Mouse (Mus musculus): ENCODE measurements around the gene Cyp2b19.
"Not testable (repeated sequence)": the region's sequence is repeated elsewhere in the genome, so short reads cannot be mapped to it uniquely, and the experiment has no call there.

The Cyp2b19 gene

DNA sequence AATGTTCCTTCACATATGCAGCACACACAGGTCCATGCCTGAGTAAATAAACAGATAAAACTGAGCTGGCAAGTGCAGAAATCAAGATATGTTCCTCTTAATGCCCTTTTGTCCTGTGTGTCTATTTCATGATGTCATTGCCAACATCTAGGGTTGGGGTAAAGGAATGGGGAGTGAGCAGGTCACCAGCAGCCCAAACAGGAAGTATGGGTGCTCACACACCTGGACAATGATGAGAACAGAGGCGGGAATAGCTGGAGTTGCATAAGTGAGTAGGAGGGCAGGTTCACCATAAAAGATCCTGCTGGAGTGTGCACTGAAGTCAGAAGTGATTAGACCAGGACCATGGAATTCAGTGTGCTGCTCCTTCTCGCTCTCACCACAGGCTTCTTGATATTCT, at the start of gene Cyp2b19:
TSS of gene Cyp2b19 (plus strand) at position 301 of the 400 bp plus-strand sequence.
- no peak for DNase-seq (ENCODE audit: low spot score)

GRCm38 (mm10) chr7:26711061-26711460, 45.9 kb upstream of the Cyp2b19 start:
- DNase-seq (ENCODE audit: low spot score) = no peak

DNA sequence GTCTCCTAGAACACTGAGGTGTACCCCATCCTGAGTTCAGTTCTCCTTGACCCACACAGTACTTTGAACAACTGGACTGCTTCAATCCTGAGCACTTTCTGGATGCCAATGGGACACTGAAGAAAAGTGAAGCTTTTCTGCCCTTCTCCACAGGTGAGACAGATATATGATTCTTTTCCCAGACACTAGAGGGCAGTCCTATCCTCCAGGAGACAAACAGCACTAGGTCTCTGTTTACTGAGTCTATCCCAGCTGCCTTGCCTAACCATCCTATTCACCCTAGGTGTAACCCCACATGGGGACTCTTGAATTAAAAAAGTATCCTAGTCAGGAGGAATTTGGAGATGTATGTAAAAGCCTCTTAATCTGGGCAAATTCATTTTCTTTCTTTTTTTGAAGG, 18.0 kb upstream of the Cyp2b19 start:
- DNase-seq (ENCODE audit: low spot score) = no peak

GRCm38 (mm10) chr7:26743948-26744347, 13.0 kb upstream of the Cyp2b19 start:
- no peak for DNase-seq (ENCODE audit: low spot score)

DNA sequence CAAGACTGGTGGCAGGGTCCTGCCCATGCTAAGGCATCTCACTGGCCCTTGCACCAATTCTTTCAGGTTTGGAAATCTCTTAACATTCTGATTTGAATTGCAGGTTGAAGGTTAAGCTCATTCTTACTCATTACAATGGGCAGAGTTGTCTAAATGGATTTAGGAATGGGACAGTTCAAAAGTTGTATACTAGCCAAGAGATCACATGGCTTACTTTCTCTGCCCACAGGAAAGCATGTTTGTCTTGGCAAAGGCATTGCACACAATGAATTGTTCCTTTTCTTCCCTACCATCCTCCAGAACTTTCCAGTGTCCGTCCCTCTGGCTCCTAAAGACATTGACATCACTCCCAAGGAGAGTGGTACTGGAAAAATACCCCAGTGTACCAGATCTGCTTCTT, 11.5 kb upstream of the Cyp2b19 start:
- DNase-seq (ENCODE audit: low spot score) = no peak

DNA sequence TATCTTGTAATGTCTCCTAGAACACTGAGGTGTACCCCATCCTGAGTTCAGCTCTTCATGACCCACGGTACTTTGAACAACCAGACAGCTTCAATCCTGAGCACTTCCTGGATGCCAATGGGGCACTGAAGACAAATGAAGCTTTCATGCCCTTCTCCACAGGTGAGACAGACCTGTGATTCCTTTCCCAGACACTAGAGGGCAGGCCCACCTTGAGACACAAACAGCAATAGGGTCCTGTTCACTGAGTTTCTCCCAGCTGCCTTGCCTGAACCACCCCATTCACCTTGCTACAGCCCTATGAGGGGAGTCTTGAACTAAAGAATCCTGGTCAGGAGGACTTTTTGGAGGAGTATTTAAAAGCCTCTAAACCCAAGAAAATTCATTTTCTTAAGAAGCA, 10.1 kb downstream of the Cyp2b19 start:
- DNase-seq (ENCODE audit: low spot score) = peak; percentile 56

GRCm38 (mm10) chr7:26769881-26770470, 13.0 kb downstream of the Cyp2b19 start:
- DNase-seq (ENCODE audit: low spot score) = no peak

GRCm38 (mm10) chr7:26772866-26773586, 16.1 kb downstream of the Cyp2b19 start:
- DNase-seq (ENCODE audit: low spot score) = peak; percentile 63

DNA sequence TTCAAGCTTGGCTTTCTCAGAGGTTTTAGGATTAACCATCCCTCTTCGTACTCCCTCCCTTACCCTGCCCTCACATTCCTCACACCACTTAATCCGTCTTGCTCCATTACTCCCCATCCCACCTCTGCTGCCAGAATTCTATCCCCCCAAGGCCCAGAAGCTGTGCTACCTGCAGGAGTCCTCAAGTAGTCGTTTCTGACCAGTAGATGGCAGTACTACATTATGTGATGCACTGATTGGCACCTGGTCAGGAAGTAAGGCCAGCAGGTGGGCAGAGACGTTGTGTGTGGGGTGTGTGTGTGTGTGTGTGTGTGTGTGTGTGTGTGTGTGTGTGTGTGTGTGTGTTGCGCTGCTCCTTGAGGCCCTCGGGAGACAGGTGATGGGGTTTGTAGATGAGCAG, 18.9 kb downstream of the Cyp2b19 start:
- DNase-seq (ENCODE audit: low spot score) = no peak

DNA sequence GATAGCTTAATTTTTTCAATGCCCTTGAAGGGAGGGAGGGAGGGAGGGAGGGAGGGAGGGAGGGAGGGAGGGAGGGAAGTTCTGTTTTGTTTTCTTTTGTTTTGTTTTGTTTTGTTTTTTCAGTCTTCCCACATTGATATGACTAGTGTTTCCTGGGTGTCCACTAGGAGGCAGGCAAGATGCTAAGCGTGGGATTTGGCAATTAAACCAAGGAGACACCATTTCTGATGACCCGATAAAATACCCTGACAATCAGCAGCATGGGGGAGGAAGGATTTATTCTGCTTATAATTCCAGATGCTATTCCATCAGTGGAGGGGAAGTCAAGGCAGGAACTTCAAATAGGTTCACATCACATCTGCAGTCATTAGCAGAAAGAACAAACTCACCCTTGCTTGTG, 20.9 kb downstream of the Cyp2b19 start:
- no peak for DNase-seq (ENCODE audit: low spot score)

GRCm38 (mm10) chr7:26778474-26778873, 21.5 kb downstream of the Cyp2b19 start:
- DNase-seq (ENCODE audit: low spot score) = peak; percentile 63

DNA sequence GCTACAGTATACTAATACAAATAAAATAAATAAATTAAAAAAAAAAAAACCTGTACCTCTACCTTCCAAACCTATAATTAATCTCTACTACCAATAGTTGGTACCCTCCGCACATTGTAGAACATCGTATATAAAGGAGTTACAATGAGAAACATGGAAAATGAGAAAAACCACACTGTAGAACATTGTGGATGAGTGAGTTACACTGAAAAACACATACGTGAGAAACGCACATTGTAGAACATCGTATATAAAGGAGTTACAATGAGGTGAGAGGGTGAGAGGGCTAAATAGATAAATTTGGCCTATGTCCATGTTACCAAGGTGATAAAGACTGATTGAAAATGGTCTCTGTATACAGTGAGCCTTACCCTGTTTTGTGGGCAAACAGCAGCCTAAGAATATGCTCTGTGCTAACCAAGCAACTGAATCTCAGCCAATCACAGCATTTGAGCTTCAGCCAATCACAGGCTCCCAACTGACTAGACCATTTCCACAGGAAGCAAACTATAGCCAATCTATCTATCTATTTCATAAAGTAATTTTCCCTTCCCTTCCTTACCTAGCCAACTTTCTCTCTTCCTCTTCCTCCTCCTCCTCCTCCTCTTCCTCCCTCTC, 23.0 kb downstream of the Cyp2b19 start:
- DNase-seq (ENCODE audit: low spot score) = no peak

GRCm38 (mm10) chr7:26780510-26780909, 23.6 kb downstream of the Cyp2b19 start:
- DNase-seq (ENCODE audit: low spot score) = no peak

DNA sequence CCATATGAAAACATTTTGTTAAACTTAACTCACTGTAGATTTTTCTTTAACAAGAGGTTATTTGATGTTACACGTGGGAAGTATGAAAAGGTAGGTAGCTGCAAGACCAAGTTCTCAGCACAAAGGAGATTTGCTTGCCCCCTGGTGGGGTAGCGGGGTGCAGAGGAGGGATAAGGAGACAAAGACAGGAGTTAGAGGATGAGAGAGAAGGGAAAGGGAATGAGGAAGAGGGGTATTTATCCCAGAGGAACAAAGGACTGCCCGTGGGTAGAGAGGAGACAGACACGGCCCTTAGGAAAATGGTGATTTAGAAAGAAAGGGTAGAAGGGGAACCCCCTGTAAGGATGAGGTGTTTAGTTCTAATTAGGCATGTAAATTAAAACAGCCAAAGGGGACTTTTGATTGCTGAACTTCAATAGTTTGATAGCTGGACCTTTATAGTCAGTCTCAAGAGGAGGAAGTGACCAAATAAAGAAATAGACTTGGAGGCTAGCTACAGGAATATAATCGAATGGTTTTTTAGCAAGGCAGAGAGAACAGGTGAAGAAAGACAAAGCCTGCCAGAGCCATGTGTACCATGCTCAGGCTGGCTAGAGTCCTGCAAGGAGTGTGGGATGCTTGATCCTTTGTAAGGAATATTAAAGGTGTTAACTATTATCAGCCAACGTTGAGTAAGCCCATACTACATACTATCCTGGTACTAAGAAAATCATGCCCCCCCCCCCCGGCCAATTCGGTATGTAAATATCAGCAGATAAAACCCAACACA, 24.2 kb downstream of the Cyp2b19 start:
- DNase-seq (ENCODE audit: low spot score) = no peak

DNA sequence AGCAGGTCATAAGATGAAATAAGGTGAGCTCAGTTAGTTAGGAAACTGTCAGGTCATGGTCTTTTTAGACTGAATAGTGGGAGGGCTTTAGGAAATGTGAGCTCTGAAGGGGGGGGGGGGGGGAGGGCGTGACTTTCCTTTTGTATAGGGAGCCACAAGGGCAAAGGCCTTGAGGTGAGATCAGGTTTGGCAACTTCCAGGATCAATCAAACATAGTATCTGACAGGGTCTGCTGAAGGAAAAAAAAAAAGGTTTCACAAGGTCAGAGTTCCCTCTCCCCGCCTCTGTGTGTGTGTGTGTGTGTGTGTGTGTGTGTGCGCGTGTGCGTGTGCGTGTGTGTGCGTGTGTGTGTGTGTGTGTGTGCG, 24.8 kb downstream of the Cyp2b19 start:
- no peak for DNase-seq (ENCODE audit: low spot score)

- peak; percentile 60 for DNase-seq (ENCODE audit: low spot score)
Measured at GRCm38 (mm10) chr7:26783163-26783562, 26.2 kb downstream of the Cyp2b19 start.

GRCm38 (mm10) chr7:26786013-26786412, 29.1 kb downstream of the Cyp2b19 start:
- not testable (repeated sequence) for DNase-seq (ENCODE audit: low spot score)

DNA sequence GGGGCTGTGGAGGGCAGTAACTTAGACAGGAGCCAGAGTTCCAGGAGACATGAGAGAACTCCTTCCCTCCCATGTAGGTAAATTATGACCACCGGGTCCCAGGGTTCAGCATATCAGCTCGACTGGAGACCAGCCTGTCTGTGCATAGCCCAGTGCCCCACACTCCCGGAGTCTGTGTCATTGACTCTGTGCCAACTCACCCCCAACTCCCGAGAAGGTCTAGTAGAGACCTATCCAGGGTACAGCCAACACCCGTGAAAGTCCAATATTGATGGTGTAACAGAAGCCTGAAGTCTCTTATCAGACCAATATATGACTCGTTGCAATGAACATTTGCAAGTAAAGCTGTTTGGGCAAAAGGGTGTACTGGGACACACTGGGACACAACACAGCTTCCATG, 33.0 kb downstream of the Cyp2b19 start:
- no peak for DNase-seq (ENCODE audit: low spot score)

DNA sequence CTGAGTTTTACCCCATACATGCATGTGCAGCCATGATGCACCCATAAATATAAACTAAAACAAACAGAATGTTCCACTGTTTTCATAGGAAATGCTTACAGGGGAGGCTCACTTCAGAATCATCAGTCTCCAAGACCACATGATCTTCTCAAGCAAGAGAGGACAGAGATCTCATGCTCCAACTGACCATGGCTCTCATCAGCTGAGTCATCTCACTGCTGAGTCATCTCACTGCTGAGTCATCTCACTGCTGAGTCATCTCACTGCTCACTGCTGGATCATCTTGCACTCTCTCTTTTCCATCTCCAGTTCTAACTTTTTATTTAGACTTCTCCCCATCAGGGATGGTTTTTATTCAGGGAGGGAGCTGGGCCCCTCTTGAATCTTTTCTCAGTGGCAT, 43.2 kb downstream of the Cyp2b19 start:
- no peak for DNase-seq (ENCODE audit: low spot score)

- DNase-seq (ENCODE audit: low spot score) = no peak
Measured at GRCm38 (mm10) chr7:26800996-26801395, 44.1 kb downstream of the Cyp2b19 start.

- no peak for DNase-seq (ENCODE audit: low spot score)
Measured at GRCm38 (mm10) chr7:26808592-26808991, 51.6 kb downstream of the Cyp2b19 start, which contains the start of gene Cyp2g1. Gene Cyp2g1 (plus strand): TSS chr7:26808892.
